Mouse (Mus musculus): Measurements from ENCODE around the gene Fli1.

Gene Fli1

GRCm38 (mm10) chr9:32549462-32550384 is 7.1 kb upstream of the Fli1 start:
- no peak for DNase-seq (ENCODE audit: low spot score in 2 of 2)

DNA sequence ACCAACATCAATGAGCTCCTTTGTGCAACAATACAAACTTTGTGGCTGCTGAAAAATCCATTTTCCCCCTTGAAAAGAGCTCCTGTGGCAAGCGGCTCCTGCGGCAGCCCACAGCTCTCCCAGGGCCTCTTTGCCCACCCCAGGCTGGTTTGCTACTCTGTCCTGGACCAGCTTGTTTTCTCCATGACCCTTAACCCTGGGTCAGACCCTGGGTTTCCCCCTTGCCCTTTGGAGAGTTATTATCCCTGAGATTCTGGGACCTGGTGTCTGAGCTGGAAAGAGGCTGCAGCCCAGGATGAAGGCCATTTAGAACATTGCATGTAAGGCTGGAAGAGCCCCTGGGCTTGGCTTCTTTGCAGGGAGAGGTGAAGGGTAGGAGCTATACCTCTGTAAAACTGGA is 4.1 kb upstream of the Fli1 start:
- no peak for DNase-seq (ENCODE audit: low spot score in 2 of 2)

DNA sequence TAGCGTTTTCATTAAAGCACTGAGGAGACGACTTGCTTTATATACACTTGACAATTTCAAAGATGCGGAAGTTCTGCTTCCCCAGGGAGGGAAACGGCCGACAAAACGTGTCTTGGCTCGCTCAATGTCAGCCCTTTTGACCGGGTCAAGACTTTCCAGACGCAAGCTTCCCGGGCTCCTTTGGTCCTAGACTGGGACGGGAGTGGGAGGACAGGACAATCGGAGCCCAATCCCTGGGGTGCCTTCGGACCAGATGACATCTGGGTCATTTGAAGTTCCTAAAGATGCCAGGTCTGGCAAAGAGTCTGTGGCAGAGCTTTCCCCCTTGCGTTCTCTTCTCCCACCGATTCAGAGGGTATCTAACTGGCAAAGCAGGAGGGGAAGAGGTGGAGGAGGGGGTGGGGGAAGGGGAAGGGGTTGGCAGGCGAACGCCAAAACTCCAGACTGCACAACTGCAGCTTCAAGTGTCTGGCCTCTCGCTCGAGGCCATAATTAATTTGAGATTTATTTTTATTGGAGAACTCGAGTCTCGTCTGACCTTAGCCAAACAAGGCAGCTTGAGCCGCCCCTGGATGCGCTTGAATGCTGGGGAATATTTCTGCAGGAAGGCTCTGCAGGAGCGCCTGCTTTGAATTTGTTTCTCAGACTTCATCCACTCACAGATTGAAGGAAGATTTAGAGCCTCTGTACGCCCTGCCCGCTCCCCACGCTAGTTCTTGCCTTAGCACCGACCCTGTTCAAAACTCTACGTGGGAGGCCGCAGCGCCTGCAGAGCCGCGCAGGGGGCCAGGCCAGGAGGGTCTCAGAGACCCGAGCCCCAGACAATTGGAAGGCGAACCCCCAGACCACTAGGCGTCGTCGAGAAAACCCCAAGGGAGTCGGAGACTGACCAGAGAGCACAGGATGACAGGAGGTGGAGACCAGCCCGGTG is 2.3 kb upstream of the Fli1 start:
- no peak for DNase-seq (ENCODE audit: low spot score in 2 of 2)

GRCm38 (mm10) chr9:32543923-32544575 is 1.4 kb upstream of the Fli1 start:
- DNase-seq (ENCODE audit: low spot score in 2 of 2): no peak

DNA sequence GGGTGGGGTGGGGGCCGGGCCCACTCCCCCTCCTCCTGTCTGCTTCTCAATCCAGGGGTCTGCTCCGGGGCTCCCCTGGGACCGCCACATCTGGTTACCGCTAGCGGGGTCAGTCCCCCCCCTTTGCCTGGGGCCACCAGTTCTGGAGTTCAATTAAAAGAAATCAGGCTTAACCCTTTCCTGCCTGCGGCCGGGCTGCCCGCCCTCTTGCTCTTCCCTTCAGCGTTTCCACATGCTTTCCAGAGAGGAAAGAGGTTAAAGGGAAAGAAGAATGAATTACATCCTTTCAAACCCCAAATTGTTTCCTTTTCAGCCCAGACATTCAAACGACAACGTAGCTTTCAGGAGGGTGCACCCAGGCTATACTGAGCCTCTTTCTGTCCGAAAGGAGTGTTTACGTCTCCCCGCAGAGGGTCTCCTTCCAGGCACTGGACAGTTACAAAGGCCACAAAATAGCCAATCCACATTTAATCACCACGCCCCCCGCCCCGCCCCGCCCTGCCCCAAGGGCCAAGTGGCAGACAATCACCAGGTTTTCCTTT is 450 bp upstream of the Fli1 start:
- no peak for DNase-seq (ENCODE audit: low spot score in 2 of 2)

DNA sequence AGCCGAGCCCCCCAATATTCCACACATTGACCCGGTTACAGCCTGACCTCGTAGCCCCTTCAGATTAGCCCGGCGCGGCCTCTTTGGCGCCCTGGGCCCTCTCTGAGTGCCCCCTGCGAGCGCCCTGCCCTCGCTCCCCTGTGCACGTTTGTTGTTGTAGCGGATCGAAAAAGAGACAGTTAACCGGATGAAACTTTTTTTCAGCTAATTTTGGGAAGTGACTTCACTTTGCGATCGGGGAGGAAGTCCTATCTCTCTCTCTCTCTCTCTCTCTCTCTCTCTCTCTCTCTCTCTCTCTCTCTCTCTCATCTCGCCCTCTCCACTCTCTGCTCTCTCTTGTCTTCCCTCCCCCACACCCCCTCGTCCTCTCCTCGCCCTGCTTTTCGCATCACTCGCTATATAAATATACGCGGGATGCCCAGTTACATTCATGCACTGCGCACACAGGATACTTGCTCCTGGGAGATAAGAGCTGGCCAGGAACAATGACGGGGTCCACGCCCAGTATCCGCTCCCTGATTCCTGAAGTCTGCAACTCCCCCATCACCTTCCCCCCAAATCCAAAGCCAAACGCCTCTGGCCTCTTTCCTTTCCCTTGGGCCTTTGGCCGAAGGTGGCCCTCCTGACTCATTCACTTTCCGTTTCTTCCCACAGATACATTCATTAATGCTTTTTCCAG is 1.3 kb downstream of the Fli1 start:
- peak in 1 of 2 experiments; percentile 31 for DNase-seq (ENCODE audit: low spot score in 2 of 2)

- DNase-seq (ENCODE audit: low spot score in 2 of 2): peak in 1 of 2 experiments; percentile 28
Measured at GRCm38 (mm10) chr9:32540406-32541222, 2.0 kb downstream of the Fli1 start.

DNA sequence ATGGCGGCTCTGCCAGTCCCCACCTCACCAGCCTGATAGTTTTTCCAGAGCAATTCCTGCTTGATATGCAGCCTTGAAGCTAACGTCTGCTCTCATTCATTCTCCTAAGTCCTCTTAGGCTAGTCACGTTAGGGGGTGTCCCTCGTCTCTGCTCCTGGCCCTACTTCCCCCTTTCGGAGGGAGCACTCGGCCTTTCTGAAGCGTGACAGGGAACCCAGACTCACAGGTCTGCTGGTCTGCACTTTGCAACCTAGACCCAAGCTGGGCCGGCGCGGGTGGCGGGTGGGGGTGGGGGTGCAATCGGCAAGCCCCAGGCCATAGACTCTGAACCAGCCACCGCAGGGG is 2.6 kb downstream of the Fli1 start:
- peak; percentile 45 to 59 for DNase-seq (ENCODE audit: low spot score in 2 of 2)

GRCm38 (mm10) chr9:32539321-32539761 is 3.3 kb downstream of the Fli1 start:
- no peak for DNase-seq (ENCODE audit: low spot score in 2 of 2)

DNA sequence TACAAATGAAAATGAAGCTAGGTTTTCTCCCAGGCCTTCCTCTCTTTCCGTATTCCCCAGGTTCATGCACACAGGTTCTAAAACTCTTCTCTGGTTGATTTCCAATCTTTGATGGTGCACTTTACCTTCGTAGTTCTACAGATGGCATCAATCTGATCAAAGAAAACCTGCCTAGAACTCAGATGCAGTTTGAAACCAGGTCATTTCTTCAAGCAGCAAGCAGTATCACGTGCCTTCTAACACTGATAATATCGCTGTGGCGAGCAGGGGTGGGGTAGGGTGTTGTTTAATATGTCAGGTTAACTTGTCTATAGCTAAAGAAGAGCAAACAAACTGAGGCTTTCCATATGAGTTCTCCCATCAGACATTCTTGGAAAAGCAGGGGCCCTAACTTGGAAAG is 4.5 kb downstream of the Fli1 start:
- no peak for DNase-seq (ENCODE audit: low spot score in 2 of 2)

DNA sequence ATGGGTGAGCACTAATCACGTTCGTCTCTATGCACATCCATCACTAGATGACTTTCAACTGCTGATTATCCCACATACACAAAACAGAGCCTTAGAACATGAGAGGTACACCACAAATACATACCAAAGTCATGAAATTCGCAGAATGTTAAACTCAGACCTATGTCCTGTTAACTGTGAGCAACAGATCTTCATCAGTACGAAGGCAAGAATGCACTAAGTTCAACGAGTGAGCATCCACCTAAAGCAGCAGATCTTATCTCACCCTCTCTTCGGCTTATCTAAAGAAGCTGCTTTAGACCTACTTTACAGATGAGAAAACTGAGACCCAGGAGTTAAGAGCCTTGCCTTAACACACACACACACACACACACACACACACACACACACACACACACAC is 5.0 kb downstream of the Fli1 start:
- no peak for DNase-seq (ENCODE audit: low spot score in 2 of 2)

GRCm38 (mm10) chr9:32535201-32535955 is 7.3 kb downstream of the Fli1 start:
- no peak for DNase-seq (ENCODE audit: low spot score in 2 of 2)

DNA sequence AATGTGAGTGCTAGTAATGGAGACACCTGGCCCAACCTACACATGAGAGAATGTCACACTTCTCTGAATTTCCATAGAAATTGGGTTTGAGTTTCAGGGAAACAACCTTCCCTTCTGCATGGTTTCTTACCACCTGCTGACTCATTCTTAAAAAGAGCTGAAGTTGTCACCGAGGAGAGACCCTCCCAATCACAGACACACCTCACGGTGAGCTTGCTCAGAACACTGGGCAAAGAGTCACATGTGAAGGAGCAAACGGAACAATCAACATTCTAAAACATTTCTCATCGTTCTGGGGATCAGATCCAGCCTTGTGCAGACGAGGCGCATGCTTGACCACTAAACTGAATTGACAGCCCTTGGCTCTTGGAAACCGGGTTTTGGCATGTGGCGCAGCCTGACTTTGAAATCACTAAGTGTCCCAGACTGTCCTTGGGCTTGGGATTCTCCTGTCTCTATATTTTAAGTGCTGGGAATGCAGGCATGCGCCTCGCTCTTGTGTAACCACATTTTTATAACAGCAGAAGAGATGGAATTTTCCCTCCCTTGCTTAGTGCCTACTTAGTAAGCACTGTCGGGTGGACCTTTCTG is 8.5 kb downstream of the Fli1 start:
- DNase-seq (ENCODE audit: low spot score in 2 of 2): no peak

DNA sequence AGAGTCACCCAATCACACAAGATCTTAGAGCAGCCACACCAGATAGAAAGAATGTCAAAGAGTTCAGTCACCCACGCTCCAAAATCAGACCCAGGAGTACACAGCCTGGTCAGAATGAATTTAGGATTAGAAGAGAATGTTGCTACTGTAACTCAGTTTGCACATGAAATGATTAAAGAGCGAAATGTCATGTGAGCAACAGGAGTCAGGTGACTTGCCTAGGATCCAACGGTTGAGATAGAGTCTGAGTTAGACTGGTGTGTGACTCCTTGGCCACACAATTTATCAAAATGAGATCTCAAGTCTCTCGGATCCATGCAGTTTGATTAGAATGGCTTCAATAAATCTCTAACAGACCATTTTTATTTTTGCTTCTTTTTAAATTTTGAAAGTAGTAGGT is 11.1 kb downstream of the Fli1 start:
- DNase-seq (ENCODE audit: low spot score in 2 of 2): no peak

DNA sequence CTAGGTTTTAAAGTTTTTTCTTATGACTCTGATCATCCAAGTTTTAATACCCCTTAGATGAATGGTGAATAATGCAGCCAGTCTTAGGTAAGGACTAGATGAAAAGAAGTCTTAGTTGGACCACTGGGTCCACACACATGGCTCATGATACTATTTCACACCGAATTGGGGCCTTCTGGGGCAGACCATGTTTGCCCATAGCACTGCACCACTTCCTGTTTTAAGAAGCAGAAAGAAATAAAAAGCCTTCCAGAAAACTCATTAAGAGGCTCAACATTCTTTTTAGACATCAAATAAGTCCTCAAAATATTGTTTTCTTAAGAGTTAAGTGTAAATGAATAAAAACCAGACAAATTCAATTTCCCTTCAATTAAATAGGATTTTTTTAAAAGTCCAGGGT is 11.7 kb downstream of the Fli1 start:
- DNase-seq (ENCODE audit: low spot score in 2 of 2): no peak

DNA sequence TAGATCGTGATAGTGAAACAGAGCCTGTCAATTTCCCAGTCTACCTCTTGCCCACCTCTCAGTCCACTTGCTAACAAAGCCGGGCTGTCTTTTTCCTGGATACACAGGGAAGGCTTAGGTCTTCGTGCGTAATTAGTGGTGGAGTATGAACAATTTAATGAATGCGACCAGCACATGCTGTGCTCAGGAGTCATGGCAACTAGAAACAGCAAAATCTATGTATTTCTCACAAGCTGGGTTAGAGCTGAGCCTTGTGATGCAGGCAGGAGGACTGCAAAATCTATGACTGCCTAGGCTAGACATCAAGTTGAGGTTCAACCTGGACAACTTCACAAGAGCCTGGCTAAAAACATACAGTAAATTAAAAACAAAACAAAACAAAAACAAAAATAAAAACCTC is 12.5 kb downstream of the Fli1 start:
- DNase-seq (ENCODE audit: low spot score in 2 of 2): no peak

GRCm38 (mm10) chr9:32529594-32529993 is 13.1 kb downstream of the Fli1 start:
- DNase-seq (ENCODE audit: low spot score in 2 of 2): no peak

GRCm38 (mm10) chr9:32527329-32527728 is 15.3 kb downstream of the Fli1 start:
- DNase-seq (ENCODE audit: low spot score in 2 of 2): no peak

DNA sequence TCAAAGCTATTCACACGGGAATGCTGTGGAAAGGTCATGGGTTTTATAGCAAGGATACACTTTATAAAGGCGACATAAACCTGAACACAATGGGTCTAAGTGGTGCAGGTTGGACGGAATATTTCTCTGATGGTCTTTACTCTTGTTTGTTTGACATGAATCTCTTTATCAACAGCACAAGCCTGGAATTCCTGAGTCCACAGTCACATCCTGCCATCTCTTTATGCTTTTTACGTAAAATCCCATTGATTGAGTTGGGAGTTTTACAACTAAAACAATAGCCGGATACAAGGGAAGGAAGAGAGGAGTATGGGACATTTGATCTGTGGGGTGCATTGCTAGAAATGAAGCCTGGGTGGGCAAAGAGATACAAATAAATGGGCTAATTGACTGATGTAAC is 16.9 kb downstream of the Fli1 start:
- no peak for DNase-seq (ENCODE audit: low spot score in 2 of 2)

All from spleen, postnatal 14 days (tissue).